Mouse (Mus musculus): ENCODE measurements at regions not wholly inside any gene's neighbourhood (a gene's known extent, or its start where the extent isn't known, plus 50 kb on each side); places are given as distances from the start of the nearest gene placed in this dataset.

- Histone ChIP-seq H3K4me3 (ENCODE audit: low read depth, low read length) (no peak overlapping the region), H3K27ac (ENCODE audit: low read depth, low read length) (no peak overlapping the region), H3K9me3 (ENCODE audit: control insufficient read depth, low read length) (no peaks in the 10 kb centered on the region), H3K4me2 (no peak overlapping the region), H3K4me1 (ENCODE audit: control insufficient read depth, insufficient read depth, low read length) (no peaks in the 10 kb centered on the region), H3K27me3 (ENCODE audit: control insufficient read depth, insufficient read depth, low read length) (no peaks in the 10 kb centered on the region), H3K9ac (ENCODE audit: low read length) (no peak overlapping the region), H3K36me3 (ENCODE audit: control insufficient read depth, insufficient read depth, low read length) (no peaks in the 10 kb centered on the region)
- DNase-seq (ENCODE audit: low spot score, missing footprints): no peak
- no peak for ATAC-seq (ENCODE audit: low FRiP score)
- WGBS: 94% methylated on average over 6 of the region's 6 CpGs
Measured at GRCm38 (mm10) chr10:99929191-99929590, 86.2 kb upstream of the Kitl start.

- no peaks in the 10 kb centered on the region for H3K9me3 ChIP-seq (ENCODE audit: control insufficient read depth, low read length)
- H3K27me3 ChIP-seq (ENCODE audit: control insufficient read depth, insufficient read depth, low read length): no peaks in the 10 kb centered on the region
- no peak overlapping the region for H3K4me3 ChIP-seq (ENCODE audit: low read depth, low read length)
- WGBS: 92% methylated on average over 7 of the region's 7 CpGs
- H3K27ac ChIP-seq (ENCODE audit: low read depth, low read length): no peak overlapping the region
- H3K4me2 ChIP-seq: no peak overlapping the region
- no peaks in the 10 kb centered on the region for H3K4me1 ChIP-seq (ENCODE audit: control insufficient read depth, insufficient read depth, low read length)
- no peaks in the 10 kb centered on the region for H3K36me3 ChIP-seq (ENCODE audit: control insufficient read depth, insufficient read depth, low read length)
- H3K9ac ChIP-seq (ENCODE audit: low read length): no peak overlapping the region
- ATAC-seq (ENCODE audit: low FRiP score) (no peak), DNase-seq (ENCODE audit: low spot score, missing footprints) (no peak)
Measured at GRCm38 (mm10) chr10:99927913-99928312, 87.5 kb upstream of the Kitl start.

- ATAC-seq (ENCODE audit: low FRiP score): no peak
- Histone ChIP-seq H3K9ac (ENCODE audit: low read length) (no peak overlapping the region), H3K4me2 (no peak overlapping the region)
Measured at GRCm38 (mm10) chr10:99926327-99926954, 89.0 kb upstream of the Kitl start.

GRCm38 (mm10) chr10:99924541-99924940, 90.9 kb upstream of the Kitl start:
- Histone ChIP-seq H3K4me2 (no peak overlapping the region), H3K4me1 (ENCODE audit: control insufficient read depth, insufficient read depth, low read length) (no peaks in the 10 kb centered on the region), H3K4me3 (ENCODE audit: low read depth, low read length) (no peak overlapping the region), H3K9ac (ENCODE audit: low read length) (no peak overlapping the region), H3K9me3 (ENCODE audit: control insufficient read depth, low read length) (no peaks in the 10 kb centered on the region), H3K27me3 (ENCODE audit: control insufficient read depth, insufficient read depth, low read length) (no peaks in the 10 kb centered on the region), H3K27ac (ENCODE audit: low read depth, low read length) (no peak overlapping the region), H3K36me3 (ENCODE audit: control insufficient read depth, insufficient read depth, low read length) (no peaks in the 10 kb centered on the region)
- no peak for ATAC-seq (ENCODE audit: low FRiP score)
- 79% methylated on average over 3 of the region's 3 CpGs for WGBS
- no peak for DNase-seq (ENCODE audit: low spot score, missing footprints)

More at GRCm38 (mm10) chr10:99926327-99926954, 89.0 kb upstream of the Kitl start:
- H3K9me3 ChIP-seq (ENCODE audit: control insufficient read depth, low read length): no peaks in the 10 kb centered on the region
- H3K27me3 ChIP-seq (ENCODE audit: control insufficient read depth, insufficient read depth, low read length): no peaks in the 10 kb centered on the region
- WGBS: 86% methylated on average over 8 of the region's 8 CpGs
- H3K4me1 ChIP-seq (ENCODE audit: control insufficient read depth, insufficient read depth, low read length): no peaks in the 10 kb centered on the region
- no peaks in the 10 kb centered on the region for H3K36me3 ChIP-seq (ENCODE audit: control insufficient read depth, insufficient read depth, low read length)
- no peak overlapping the region for H3K4me3 ChIP-seq (ENCODE audit: low read depth, low read length)
- no peak for DNase-seq (ENCODE audit: low spot score, missing footprints)
- no peak overlapping the region for H3K27ac ChIP-seq (ENCODE audit: low read depth, low read length)

GRCm38 (mm10) chr10:99919925-99920324, 95.5 kb upstream of the Kitl start:
- no peak overlapping the region for H3K9ac ChIP-seq (ENCODE audit: low read length)
- H3K27me3 ChIP-seq (ENCODE audit: control insufficient read depth, insufficient read depth, low read length): no peaks in the 10 kb centered on the region
- no peak for ATAC-seq (ENCODE audit: low FRiP score)
- no peak for DNase-seq (ENCODE audit: low spot score, missing footprints)
- WGBS: 85% methylated on average over 2 of the region's 2 CpGs
- H3K9me3 ChIP-seq (ENCODE audit: control insufficient read depth, low read length): no peaks in the 10 kb centered on the region
- no peak overlapping the region for H3K4me3 ChIP-seq (ENCODE audit: low read depth, low read length)
- H3K27ac ChIP-seq (ENCODE audit: low read depth, low read length): no peak overlapping the region
- H3K4me1 ChIP-seq (ENCODE audit: control insufficient read depth, insufficient read depth, low read length): no peaks in the 10 kb centered on the region
- no peaks in the 10 kb centered on the region for H3K36me3 ChIP-seq (ENCODE audit: control insufficient read depth, insufficient read depth, low read length)
- no peak overlapping the region for H3K4me2 ChIP-seq

DNA sequence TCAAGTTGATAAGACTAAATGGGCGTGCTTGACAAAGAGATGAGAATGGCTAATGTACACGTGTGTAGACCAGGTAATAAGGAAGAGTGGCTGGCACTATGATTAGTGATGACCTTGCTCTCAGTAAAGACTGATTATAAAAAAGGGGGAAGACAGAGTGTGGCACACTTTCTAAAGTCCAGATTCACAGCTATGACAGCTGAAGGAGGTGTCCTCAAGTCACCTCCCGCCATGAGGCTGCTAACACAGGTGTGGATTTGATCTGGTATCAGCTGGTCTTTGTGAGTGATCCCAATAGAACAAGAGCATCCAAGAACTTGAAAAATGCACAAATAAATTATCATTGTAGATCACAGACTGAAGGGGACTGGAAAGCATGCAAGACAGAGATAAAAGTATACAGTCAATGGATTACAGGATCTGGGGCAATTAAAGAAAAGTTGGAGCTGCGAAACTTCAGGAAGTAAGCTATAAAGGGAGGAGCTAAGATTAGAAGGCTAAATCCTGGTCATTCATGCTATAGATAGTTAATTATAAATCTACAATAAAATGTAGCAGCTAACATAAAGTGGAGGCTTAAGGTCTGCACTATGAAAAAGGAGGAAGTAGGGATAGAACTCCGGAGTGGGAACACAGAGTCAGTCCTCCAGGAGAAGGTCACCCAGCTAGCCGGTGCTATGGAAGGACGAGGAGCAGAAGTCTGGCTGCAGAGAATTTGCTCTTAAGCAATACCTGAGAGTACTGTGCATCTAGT, 96.7 kb upstream of the Kitl start:
- 95% methylated on average over 7 of the region's 7 CpGs for WGBS
- Histone ChIP-seq H3K4me1 (ENCODE audit: control insufficient read depth, insufficient read depth, low read length) (no peaks in the 10 kb centered on the region), H3K27me3 (ENCODE audit: control insufficient read depth, insufficient read depth, low read length) (no peaks in the 10 kb centered on the region), H3K9ac (ENCODE audit: low read length) (no peak overlapping the region), H3K36me3 (ENCODE audit: control insufficient read depth, insufficient read depth, low read length) (no peaks in the 10 kb centered on the region), H3K9me3 (ENCODE audit: control insufficient read depth, low read length) (no peaks in the 10 kb centered on the region), H3K4me2 (no peak overlapping the region), H3K27ac (ENCODE audit: low read depth, low read length) (no peak overlapping the region), H3K4me3 (ENCODE audit: low read depth, low read length) (no peak overlapping the region)
- ATAC-seq (ENCODE audit: low FRiP score) (no peak), DNase-seq (ENCODE audit: low spot score, missing footprints) (peak; percentile 56)

DNA sequence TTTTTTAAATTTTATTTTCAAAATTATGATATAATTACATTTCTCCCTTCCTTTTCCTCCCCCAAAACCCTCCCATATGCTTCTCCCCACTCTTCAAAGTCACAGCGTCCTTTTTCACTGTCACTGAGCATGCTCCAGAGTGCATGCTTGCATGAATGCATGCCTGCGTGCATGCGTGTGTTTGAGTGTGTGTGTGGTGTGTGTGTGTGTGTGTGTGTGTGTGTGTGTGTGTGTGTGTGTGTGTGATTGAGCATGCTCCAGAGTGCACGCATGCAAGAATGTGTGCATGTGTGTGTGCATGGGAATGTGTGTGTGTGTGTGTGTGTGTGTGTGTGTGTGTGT, 101.6 kb upstream of the Kitl start:
- Histone ChIP-seq H3K9ac (ENCODE audit: low read length) (no peak overlapping the region), H3K4me2 (no peak overlapping the region), H3K4me1 (ENCODE audit: control insufficient read depth, insufficient read depth, low read length) (no peaks in the 10 kb centered on the region), H3K36me3 (ENCODE audit: control insufficient read depth, insufficient read depth, low read length) (no peaks in the 10 kb centered on the region), H3K9me3 (ENCODE audit: control insufficient read depth, low read length) (no peaks in the 10 kb centered on the region), H3K4me3 (ENCODE audit: low read depth, low read length) (no peak overlapping the region), H3K27ac (ENCODE audit: low read depth, low read length) (no peak overlapping the region), H3K27me3 (ENCODE audit: control insufficient read depth, insufficient read depth, low read length) (no peaks in the 10 kb centered on the region)
- WGBS: 94% methylated on average over 4 of the region's 4 CpGs
- no peak for DNase-seq (ENCODE audit: low spot score, missing footprints)
- ATAC-seq (ENCODE audit: low FRiP score): no peak

- Histone ChIP-seq H3K4me3 (ENCODE audit: low read depth, low read length) (no peak overlapping the region), H3K4me1 (ENCODE audit: control insufficient read depth, insufficient read depth, low read length) (no peaks in the 10 kb centered on the region), H3K9ac (ENCODE audit: low read length) (no peak overlapping the region), H3K9me3 (ENCODE audit: control insufficient read depth, low read length) (no peaks in the 10 kb centered on the region), H3K27ac (ENCODE audit: low read depth, low read length) (no peak overlapping the region), H3K4me2 (no peak overlapping the region), H3K27me3 (ENCODE audit: control insufficient read depth, insufficient read depth, low read length) (no peaks in the 10 kb centered on the region), H3K36me3 (ENCODE audit: control insufficient read depth, insufficient read depth, low read length) (no peaks in the 10 kb centered on the region)
- DNase-seq (ENCODE audit: low spot score, missing footprints) (no peak), ATAC-seq (ENCODE audit: low FRiP score) (no peak)
- WGBS: 71% methylated on average over 20 of the region's 20 CpGs
Measured at GRCm38 (mm10) chr10:99913001-99913845, 102.2 kb upstream of the Kitl start.
